Mouse (Mus musculus) frontal cortex, postnatal 14 days (tissue): Measurements from ENCODE around the gene Mmp1b.
"Not testable (repeated sequence)": the region's sequence is repeated elsewhere in the genome, so short reads cannot be mapped to it uniquely, and the experiment has no call there.

Experiments
- DNase-seq, 2 experiments: peaks; one replicate each; pipeline ENCODE4 v3.0.0; 2022; ENCODE audit warnings: low spot score in 2 of 2

Mmp1b gene

GRCm38 (mm10) chr9:7387947-7388346, at the start of gene Mmp1b:
Mmp1b (minus strand) TSS chr9:7388047.
- DNase-seq, result no peak

- DNase-seq, result not testable (repeated sequence)
These were observed 8.7 kb upstream of the Mmp1b start for GRCm38 (mm10) chr9:7396556-7396955.

- DNase-seq, result no peak
These were observed 33.3 kb downstream of the Mmp1b start for GRCm38 (mm10) chr9:7354535-7354934.

- no peak for DNase-seq
These were observed 42.3 kb downstream of the Mmp1b start for GRCm38 (mm10) chr9:7345513-7345912.

GRCm38 (mm10) chr9:7344107-7344506, 43.7 kb downstream of the Mmp1b start, which contains the start of gene Mmp12:
Mmp12 (plus strand) TSS chr9:7344381.
- DNase-seq, result no peak

GRCm38 (mm10) chr9:7336740-7337483, 50.9 kb downstream of the Mmp1b start:
- no peak for DNase-seq

- no peak for DNase-seq
These were observed 51.8 kb downstream of the Mmp1b start for GRCm38 (mm10) chr9:7335766-7336680.

GRCm38 (mm10) chr9:7331847-7332246, 56.0 kb downstream of the Mmp1b start:
- no peak for DNase-seq
